Mouse (Mus musculus) hindbrain, embryonic 16.5 days (tissue): ENCODE measurements around the gene Gm7970. TPM values are rescaled to one million over a fixed set of nuclear protein-coding genes. Genes with fewer than 3 reads are reported as not detected.
"Not testable (repeated sequence)": the region's sequence is repeated elsewhere in the genome, so short reads cannot be mapped to it uniquely, and the experiment has no call there.

Experiments
- ATAC-seq: fragments of 200-750 bp; cut with Nextera tagmentation; 2 replicates; pipeline ENCODE4 v1.8.0; 2017; ENCODE audit warnings: moderate TSS enrichment, moderate library complexity
- H3K27ac ChIP-seq: fragments of 300-500 bp; sonication (generic); 2 replicates; pipeline ENCODE4 v1.5.1; 2014; ENCODE audit warnings: low read depth, mild to moderate bottlenecking, control low read depth, low read length, moderate library complexity
- H3K27me3 ChIP-seq: fragments of 300-500 bp; sonication (generic); replicated peaks from 2 replicates; pipeline ENCODE4 v1.6.1; 2014; ENCODE audit warnings: low read length; ENCODE audit not compliant: control insufficient read depth, insufficient read depth
- H3K36me3 ChIP-seq: fragments of 300-500 bp; sonication (generic); 2 replicates; pipeline ENCODE4 v1.6.1; 2014; ENCODE audit warnings: mild to moderate bottlenecking, low read length, moderate library complexity, mixed read lengths; ENCODE audit not compliant: control insufficient read depth, insufficient read depth
- H3K4me1 ChIP-seq: fragments of 300-500 bp; sonication (generic); 2 replicates; pipeline ENCODE4 v1.6.1; 2014; ENCODE audit warnings: low read depth, low read length; ENCODE audit not compliant: control insufficient read depth, insufficient read depth
- H3K4me2 ChIP-seq: fragments of 300-500 bp; sonication (generic); 2 replicates; pipeline ENCODE4 v1.6.1; 2014; ENCODE audit warnings: mild to moderate bottlenecking, low read length, control low read depth, moderate library complexity
- H3K4me3 ChIP-seq: fragments of 300-500 bp; sonication (generic); 2 replicates; pipeline ENCODE4 v1.5.1; 2014; ENCODE audit warnings: mild to moderate bottlenecking, low read length, control low read depth, moderate library complexity
- H3K9ac ChIP-seq: fragments of 300-500 bp; sonication (generic); 2 replicates; pipeline ENCODE4 v1.6.1; 2014; ENCODE audit warnings: low read depth, mild to moderate bottlenecking, control low read depth, low read length, moderate library complexity
- H3K9me3 ChIP-seq: fragments of 300-500 bp; sonication (generic); 2 replicates; pipeline ENCODE4 v1.6.1; 2014; ENCODE audit warnings: mild to moderate bottlenecking, low read length, moderate library complexity; ENCODE audit not compliant: control insufficient read depth
- WGBS: fragments of 180-500 bp; shearing (Covaris S2); extraction: QIAGEN DNeasy Blood & Tissue Kit; methylation state at CpG from one replicate; pipeline ENCODE4 v1.1.7; 2014; 5-methylcytosine and 5-hydroxymethylcytosine counted together
- polyA plus RNA-seq: library from polyadenylated mRNA; unstranded; fragments of >200 nt; fragmentation: Nextera tagmentation; extraction: Ambion mirVana; gene quantifications from 2 replicates; pipeline ENCODE4 v1.2.1, GENCODE M21; 2015

The Gm7970 gene
- polyA plus RNA-seq, result not detected in 2 replicates

- not testable (repeated sequence) for H3K4me2 ChIP-seq, ATAC-seq, H3K4me3 ChIP-seq, H3K27me3 ChIP-seq, H3K36me3 ChIP-seq, H3K27ac ChIP-seq, H3K9ac ChIP-seq, H3K9me3 ChIP-seq, H3K4me1 ChIP-seq
- no CpG with 5 or more reads among the region's 2 CpGs for WGBS
Measured at GRCm38 (mm10) chr14:41555483-41555882, at the start of gene Gm7970. Gm7970 (minus strand) TSS chr14:41555583.

DNA sequence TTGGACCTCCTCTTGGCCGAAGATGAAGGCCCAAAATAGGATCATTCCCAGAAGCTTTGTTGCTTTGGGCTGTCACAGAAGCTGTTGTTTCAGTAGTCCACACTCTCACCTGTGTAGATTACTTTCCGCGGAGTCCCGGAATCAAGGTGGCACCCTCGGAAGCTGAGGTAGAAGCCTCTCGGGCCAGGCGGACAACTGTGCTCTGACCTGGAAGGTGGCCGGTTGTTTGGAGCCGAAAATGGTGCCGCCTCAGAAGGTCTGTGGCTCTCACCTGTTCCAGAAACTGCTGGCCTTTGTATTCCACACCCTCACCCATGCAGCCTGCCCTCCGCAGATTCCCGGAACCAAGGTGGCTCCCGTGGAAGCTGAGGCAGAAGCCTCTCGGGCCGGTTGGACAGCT lies 45.6 kb upstream of the Gm7970 start:
- WGBS, result 94% methylated on average over 15 of the region's 15 CpGs

DNA sequence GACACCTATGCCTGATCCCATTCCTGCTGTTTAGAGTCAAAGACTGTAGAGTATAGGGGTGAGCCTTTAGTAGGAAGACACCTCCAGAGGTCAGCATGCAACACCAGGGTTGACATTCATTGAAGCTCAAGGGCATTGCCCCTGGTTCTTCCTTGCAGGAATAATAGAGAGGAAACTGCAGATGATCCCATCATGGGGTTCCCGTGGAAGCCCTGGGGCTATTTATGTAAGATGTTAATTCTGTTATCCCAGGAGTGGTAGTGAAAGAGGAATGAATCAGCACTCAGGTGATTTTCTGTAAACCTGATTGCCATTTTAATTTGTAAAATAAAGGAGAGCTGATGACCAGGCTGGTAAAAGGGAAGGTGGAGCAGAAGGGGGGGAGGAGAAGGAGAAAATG lies 31.0 kb upstream of the Gm7970 start:
- not testable (repeated sequence) for H3K4me1 ChIP-seq, H3K4me3 ChIP-seq, H3K9me3 ChIP-seq, H3K36me3 ChIP-seq, H3K9ac ChIP-seq, H3K27ac ChIP-seq, ATAC-seq, H3K27me3 ChIP-seq, H3K4me2 ChIP-seq
- WGBS, result 72% methylated on average over 1 of the region's 1 CpGs

More for the DNA sequence above, 45.6 kb upstream of the Gm7970 start:
- not testable (repeated sequence) for H3K9ac ChIP-seq, ATAC-seq, H3K27me3 ChIP-seq, H3K36me3 ChIP-seq, H3K4me2 ChIP-seq, H3K4me1 ChIP-seq, H3K9me3 ChIP-seq, H3K27ac ChIP-seq, H3K4me3 ChIP-seq

- H3K36me3 ChIP-seq, H3K27ac ChIP-seq, H3K4me3 ChIP-seq, ATAC-seq, H3K9me3 ChIP-seq, H3K27me3 ChIP-seq, H3K4me2 ChIP-seq, H3K9ac ChIP-seq, H3K4me1 ChIP-seq: not testable (repeated sequence)
- WGBS, result no CpG with 5 or more reads among the region's 1 CpGs
Measured at GRCm38 (mm10) chr14:41572911-41573310, 17.5 kb upstream of the Gm7970 start, which contains the start of gene 1700049E17Rik2. 1700049E17Rik2 (plus strand) TSS chr14:41573211.

DNA sequence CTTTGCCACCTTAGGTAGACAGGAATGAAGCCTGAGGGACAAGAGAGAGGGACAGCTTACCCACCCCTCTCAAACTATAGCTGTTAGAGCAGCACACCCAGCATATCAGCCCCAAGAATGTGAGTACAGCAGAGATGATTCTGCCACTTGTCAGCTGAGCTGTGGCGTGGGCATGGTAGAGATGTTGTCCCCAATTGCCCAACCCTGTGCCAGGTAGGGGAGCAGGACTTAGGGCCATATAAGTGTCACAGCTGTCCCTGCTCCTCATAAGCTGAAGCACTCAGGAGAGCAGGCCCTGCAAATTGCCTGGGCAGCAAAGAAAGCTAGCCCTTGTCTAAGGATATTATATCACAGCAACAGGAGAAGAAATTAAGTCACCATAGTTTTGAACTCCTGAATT lies 30.7 kb downstream of the Gm7970 start:
- not testable (repeated sequence) for H3K27me3 ChIP-seq, ATAC-seq, H3K36me3 ChIP-seq, H3K9me3 ChIP-seq, H3K4me1 ChIP-seq, H3K27ac ChIP-seq, H3K4me3 ChIP-seq, H3K9ac ChIP-seq, H3K4me2 ChIP-seq
- 69% methylated on average over 1 of the region's 1 CpGs for WGBS

DNA sequence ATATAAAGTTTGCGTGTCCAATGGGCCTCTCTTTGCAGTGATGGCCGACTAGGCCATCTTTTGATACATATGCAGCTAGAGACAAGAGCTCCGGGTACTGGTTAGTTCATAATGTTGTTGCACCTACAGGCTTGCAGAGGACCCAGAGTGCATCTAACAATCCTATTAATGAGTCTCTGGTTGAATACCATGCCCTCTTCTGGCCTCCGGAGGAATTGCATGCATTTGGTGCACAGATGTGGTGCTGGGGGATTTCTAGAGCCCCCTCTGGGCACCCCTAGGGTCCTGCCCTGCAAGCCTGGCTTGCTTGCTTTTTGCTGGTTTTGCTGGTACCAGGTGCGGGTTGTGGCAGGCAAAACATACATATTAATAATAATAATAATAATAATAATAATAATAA lies 34.7 kb downstream of the Gm7970 start:
- H3K27me3 ChIP-seq, H3K27ac ChIP-seq, H3K4me1 ChIP-seq, H3K4me2 ChIP-seq, H3K36me3 ChIP-seq, H3K9me3 ChIP-seq, ATAC-seq, H3K9ac ChIP-seq, H3K4me3 ChIP-seq: not testable (repeated sequence)
- 76% methylated on average over 5 of the region's 5 CpGs for WGBS

Other genes starting within 250 kb of the Gm7970 start
- gene Gm5798, start 207.0 kb downstream of the Gm7970 start, polyA plus RNA-seq, result not detected in 2 replicates
- gene Gm7945, start 169.2 kb downstream of the Gm7970 start, polyA plus RNA-seq, result 0.14 TPM in 1 of 2 replicates, not detected in the other
- not detected in 2 replicates for gene Gm6482, start 147.3 kb downstream of the Gm7970 start, polyA plus RNA-seq
- gene Gm7954, start 102.1 kb downstream of the Gm7970 start, polyA plus RNA-seq, result not detected in 2 replicates
- gene Gm3486, start 66.1 kb downstream of the Gm7970 start, polyA plus RNA-seq, result not detected in 2 replicates
- gene 1700049E17Rik2, start 17.6 kb upstream of the Gm7970 start, polyA plus RNA-seq, result not detected in 2 replicates
- gene Gm3072, start 69.0 kb upstream of the Gm7970 start, polyA plus RNA-seq, result not detected in 2 replicates
- not detected in 2 replicates for gene Gm3676, start 90.9 kb upstream of the Gm7970 start, polyA plus RNA-seq
- gene Gm8068, start 146.3 kb upstream of the Gm7970 start, polyA plus RNA-seq, result not detected in 2 replicates
- gene Gm7929, start 195.0 kb upstream of the Gm7970 start, polyA plus RNA-seq, result not detected in 2 replicates
- not detected in 2 replicates for gene Gm47189, start 216.9 kb upstream of the Gm7970 start, polyA plus RNA-seq